Mouse (Mus musculus) spleen, postnatal 14 days (tissue): ENCODE measurements at regions not wholly inside any gene's neighbourhood (a gene's known extent, or its start where the extent isn't known, plus 50 kb on each side); places are given as distances from the start of the nearest gene placed in this dataset.

ENCODE experiments used
- DNase-seq, 2 experiments: peaks; one replicate each; pipeline ENCODE4 v3.0.0; 2021 to 2022; ENCODE audit warnings: low spot score in 2 of 2

GRCm38 (mm10) chr13:28455878-28456277 lies 198.6 kb downstream of the Gm11361 start:
- DNase-seq = no peak

DNA sequence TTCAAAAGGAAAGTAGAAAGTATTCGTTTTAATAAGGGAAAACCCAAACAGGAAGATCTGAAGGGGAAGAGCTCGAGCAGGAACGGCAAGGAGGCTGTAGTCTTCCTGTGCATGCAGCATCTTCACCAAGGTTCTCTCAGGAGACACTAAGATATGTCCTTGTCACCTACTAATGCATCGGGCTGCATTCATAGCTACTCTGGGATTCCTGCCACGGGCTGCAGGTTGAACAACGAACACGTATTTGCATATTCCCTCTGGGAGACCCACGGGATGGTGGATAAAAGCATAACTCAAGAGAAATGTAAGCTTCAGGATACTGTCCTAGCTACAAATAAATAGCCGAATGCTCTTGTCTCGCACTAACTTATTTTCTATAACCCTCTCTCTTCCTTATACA lies 197.7 kb downstream of the Gm11361 start:
- DNase-seq = no peak

DNA sequence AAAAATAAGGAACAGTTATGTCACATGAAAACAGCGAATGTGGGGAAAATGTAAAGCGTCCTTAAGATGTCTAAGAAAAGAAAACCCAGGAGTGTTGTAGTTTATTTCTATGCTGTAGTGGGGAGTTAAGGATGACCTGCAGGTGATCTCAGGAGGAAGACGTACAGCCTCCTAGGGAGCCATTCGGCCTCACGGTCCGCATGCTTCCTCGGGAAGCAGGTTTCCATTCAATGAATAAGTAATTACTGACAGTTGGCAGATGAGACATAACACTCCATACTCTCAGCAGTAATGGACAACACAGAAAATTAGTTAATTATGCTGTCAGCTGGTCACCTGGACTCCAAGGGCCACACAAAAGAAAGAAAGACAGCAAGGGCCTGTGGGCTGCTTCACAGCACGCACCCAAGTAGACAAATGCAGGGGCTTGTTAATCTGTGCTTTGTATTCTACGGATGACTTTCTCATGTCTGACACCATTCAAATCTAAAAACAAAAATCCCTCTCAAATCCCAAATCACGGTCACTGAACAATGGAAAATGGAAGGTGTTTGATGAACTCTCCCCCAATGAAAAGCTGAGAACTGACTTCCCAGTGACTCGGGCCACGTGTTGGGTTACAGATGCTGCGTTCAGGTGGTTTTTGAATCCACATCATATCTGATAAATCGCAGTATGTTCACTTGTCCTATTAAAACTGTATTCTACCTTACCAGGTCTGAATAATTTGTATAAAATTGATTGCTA lies 193.5 kb downstream of the Gm11361 start:
- no peak for DNase-seq

DNA sequence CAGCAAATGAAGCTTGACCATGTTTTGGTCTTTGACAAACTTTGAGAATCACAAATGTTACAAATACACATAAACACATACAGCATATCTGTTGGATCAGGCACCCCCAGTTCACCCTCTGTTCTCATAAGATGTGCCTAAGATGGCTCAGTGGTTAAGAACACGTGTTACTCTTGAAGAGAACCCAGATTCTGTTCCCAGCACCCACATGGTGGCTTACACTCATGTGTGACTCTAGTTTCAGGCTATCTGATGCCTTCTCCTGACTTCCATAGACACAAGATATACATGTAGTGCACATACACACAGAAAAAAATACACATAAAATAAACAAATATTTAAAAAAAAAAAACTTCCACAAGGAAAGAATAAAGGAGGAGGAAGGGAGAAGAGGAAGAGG lies 191.7 kb downstream of the Gm11361 start:
- DNase-seq = no peak

GRCm38 (mm10) chr13:28442250-28442649 lies 184.9 kb downstream of the Gm11361 start:
- no peak for DNase-seq

DNA sequence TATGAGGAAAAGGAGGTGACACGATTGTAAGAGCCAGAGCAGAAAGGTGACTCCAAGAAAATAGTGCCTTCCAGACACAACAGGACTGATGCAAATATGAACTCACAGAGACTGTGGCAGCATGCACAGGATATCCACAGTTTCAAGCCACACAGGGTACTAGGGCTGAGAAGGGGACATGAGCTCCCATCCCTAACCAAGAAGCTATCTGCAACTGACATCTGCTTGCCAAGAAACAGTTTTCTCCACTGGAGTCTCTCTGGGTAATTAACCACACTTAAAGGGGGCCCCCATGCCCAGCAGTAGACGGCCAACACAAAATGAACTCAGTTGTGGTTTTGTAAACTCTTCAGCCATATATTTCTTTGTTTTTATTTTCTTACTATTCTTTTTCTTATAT lies 176.1 kb downstream of the Gm11361 start:
- no peak for DNase-seq

- no peak for DNase-seq
Measured at GRCm38 (mm10) chr13:28432017-28432416, 174.7 kb downstream of the Gm11361 start.

- no peak for DNase-seq
Measured at GRCm38 (mm10) chr13:28426085-28426484, 168.8 kb downstream of the Gm11361 start.

DNA sequence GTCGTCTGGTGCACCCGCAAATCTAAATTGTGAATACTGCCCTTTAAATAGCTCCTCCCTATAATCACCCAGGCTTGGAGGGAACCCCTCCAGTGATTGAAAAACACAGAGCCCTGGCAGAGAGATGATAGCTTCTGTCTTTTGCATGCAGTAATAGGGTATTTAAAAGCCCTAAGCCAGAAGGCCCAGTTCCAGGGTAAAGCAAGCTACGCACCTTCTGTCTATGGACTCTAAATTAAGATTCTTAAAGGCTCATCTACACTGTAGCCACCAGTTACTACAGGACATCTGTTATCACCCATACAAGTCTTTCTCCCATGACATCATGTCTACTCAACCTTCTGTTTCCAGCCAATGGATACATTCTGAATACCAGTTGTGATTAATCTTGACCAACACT lies 167.8 kb downstream of the Gm11361 start:
- no peak for DNase-seq

- DNase-seq = no peak
Measured at GRCm38 (mm10) chr13:28424446-28425059, 167.2 kb downstream of the Gm11361 start.

- no peak for DNase-seq
Measured at GRCm38 (mm10) chr13:28421309-28421708, 164.0 kb downstream of the Gm11361 start.

- DNase-seq = no peak
Measured at GRCm38 (mm10) chr13:28420636-28421035, 163.3 kb downstream of the Gm11361 start.

GRCm38 (mm10) chr13:28419950-28420381 lies 162.6 kb downstream of the Gm11361 start:
- DNase-seq = no peak

DNA sequence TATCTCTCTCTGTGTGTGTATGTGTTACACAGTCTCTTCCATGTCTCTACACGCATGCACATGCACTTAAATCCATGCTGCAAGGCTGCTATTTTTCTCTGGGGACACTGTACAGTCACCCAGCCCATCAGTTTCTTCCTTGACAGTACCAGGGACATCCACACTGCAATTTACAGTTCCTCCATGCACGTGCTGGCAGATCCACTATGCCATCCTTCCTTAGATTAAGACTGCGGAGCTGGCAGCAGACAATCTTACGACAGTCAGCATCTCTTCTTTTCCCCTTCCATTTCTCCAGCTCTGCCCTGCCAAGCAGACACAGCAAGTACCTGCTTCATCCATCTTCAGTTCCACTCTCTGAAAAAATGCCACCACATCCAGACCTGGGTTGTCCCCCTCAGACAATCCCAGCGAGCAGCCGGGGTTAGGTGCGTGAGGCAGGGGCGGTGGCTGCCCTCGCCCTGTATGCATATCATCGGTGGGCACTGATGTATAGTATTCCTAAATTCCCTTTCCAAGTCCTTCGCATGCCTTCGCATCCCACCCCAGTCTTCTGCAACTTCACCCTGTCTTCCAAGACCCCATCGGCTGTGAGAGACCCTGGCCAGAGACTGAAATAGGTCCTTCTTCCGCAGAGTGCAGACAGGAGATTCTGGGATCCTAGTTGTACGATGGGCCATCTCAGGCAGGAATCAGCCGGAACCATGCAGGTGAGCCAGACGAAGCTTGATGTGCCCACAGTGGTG lies 161.8 kb downstream of the Gm11361 start:
- no peak for DNase-seq

DNA sequence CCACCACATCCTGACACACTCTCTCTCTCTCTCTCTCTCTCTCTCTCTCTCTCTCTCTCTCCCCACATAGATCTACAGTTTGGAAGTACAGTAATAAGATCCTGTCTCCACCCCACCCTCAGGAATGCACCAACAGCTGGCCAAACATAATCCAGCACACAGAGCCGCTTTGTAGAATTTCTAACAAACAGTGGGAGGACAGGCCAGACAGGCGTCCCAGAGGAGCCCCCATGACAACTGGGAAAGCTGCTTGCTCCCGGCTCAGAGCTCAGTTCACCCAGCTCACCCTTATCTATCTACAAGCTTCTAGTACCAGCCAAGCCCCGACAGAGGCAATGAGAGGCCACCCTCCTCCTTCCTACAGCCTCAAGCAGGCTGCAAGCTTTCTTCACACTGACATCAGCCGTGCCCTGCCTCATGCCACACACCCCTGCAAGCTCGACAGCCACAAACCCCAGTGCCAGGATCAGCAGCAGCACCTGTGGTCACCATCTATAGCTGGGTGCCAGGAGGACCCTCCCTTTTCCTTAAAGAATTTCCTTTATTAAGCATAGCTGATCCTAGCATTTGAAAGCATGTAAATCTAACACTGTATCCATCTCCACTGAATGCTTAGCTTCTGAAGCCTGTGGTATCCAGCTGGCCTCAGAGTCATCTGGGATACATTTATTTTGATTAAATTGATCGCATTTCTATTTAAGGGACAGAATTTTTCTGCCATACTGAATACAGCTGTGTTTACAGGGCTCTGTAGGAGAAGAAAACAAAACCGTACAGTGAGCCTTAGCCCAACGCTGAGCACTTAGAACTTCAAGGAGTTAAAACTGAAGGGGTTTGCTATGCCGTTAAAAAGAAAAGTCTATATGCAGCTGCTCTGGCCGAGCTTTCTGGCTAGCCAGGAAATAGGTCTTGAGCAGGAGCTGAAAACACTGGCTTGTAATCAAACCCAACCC lies 160.9 kb downstream of the Gm11361 start:
- DNase-seq = no peak

DNA sequence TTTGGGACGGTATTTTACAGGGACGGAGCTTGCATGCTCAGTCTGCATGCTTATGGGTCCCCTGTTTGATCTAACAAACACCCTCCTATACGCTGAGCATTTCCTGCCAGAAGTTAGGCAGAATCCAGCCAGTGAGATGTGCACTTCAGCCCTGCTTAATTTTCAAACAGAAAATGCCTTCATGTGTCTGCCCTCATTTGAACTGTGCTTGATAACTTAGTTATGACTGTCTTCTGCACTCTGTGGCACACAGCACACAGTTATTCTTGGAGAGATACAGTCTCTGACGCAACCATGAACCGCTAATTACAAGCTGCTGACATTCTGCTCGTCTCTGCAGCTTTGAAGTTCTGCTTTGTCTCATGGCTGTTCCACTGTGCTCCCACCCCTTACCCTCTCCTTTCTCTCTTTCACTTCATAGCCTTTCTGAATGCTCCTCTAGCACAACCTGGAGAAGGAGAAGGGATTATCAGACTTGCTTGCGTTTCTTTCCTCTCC lies 160.2 kb downstream of the Gm11361 start:
- DNase-seq = no peak

DNA sequence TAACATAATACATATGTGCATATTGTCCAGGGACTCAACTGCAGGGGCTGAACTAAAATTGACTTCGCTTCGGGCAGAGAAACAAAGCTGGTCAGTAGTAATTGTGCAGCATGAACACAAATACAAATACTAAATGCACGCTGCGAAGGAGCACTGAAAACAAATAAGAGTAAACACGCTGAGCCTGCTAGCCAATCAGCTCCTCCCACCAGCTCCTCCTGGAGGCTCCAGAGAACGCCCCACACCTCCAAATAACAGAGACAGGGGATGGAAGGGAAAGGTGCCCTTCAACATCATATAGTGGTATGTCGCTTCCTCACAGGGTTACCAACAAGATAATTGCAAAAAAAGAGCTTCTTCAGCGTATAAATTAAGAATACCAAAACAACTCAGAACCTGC lies 159.6 kb downstream of the Gm11361 start:
- DNase-seq = no peak

DNA sequence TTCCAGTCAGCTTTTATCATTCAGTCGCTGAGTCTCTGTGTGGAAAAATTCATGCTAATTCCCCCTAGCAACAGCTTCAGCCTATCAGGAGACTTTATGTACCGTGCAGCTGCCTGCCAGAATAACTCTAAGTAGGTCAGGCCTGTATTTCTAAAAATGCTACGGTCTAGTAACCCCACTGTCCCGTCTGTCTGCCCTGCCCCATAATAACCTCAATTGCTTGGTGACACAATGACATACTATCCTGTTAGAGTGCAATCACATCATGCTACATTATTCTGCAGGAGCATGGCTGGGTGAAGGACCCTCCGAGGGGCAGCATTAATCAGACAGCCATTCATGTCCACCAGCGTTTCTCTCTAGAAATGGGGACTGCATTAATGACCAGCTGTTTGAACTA lies 158.9 kb downstream of the Gm11361 start:
- DNase-seq = no peak

GRCm38 (mm10) chr13:28415769-28416168 lies 158.4 kb downstream of the Gm11361 start:
- no peak for DNase-seq

DNA sequence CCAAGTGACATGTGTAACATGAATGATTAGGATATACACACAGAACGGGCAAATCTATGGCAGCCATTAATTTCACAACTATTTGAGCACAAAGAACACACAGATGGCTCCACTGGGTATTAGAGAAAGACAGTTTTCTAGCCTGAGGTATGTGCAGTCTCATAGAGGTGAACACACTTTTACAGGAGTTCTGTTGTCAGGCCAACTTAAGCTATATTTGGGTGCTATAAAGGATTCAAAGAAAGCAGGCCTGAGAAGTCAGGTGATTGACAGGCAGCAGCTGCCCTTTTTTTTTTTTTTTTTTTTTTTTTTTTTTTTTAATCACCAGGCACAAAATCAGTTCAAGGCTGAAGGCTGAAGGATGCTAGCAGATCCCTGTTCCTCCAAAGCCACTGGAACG lies 153.0 kb downstream of the Gm11361 start:
- no peak for DNase-seq

- DNase-seq = no peak
Measured at GRCm38 (mm10) chr13:28409609-28409902, 152.2 kb downstream of the Gm11361 start.
